Mouse (Mus musculus) heart, adult 9 months (tissue): ENCODE data around the gene Olfr304.
"Not testable (repeated sequence)": the region's sequence is repeated elsewhere in the genome, so short reads cannot be mapped to it uniquely, and the experiment has no call there.

Experiments used
- DNase-seq, 2 experiments: peaks; one replicate each; pipeline ENCODE4 v3.0.0; 2022; ENCODE audit warnings: low spot score in 2 of 2

Gene Olfr304

GRCm38 (mm10) chr7:86386558-86386957 is at the start of gene Olfr304:
Gene Olfr304 (minus strand): TSS chr7:86386658.
- DNase-seq = no peak

- DNase-seq = no peak
Observed at GRCm38 (mm10) chr7:86403546-86403945, 17.1 kb upstream of the Olfr304 start, which contains the start of gene Olfr301. Gene Olfr301 (plus strand): TSS chr7:86403846.

GRCm38 (mm10) chr7:86397689-86398088 is 11.2 kb upstream of the Olfr304 start, which contains the start of gene Olfr303:
Gene Olfr303 (minus strand): TSS chr7:86397789.
- no peak for DNase-seq

- DNase-seq = no peak
Observed at GRCm38 (mm10) chr7:86385769-86386168, 689 bp downstream of the Olfr304 start.

- no peak for DNase-seq
Observed at GRCm38 (mm10) chr7:86366828-86367227, 19.6 kb downstream of the Olfr304 start, which contains the start of gene Olfr305. Gene Olfr305 (minus strand): TSS chr7:86366928.

GRCm38 (mm10) chr7:86346296-86346695 is 40.2 kb downstream of the Olfr304 start:
- DNase-seq = not testable (repeated sequence)

- DNase-seq = no peak
Observed at GRCm38 (mm10) chr7:86344253-86344652, 42.2 kb downstream of the Olfr304 start.

- no peak for DNase-seq
Observed at GRCm38 (mm10) chr7:86342881-86343565, 43.4 kb downstream of the Olfr304 start.

- no peak for DNase-seq
Observed at GRCm38 (mm10) chr7:86337486-86337885, 49.0 kb downstream of the Olfr304 start, which contains the start of gene Olfr307. Gene Olfr307 (minus strand): TSS chr7:86337586.
